Mouse (Mus musculus): ENCODE measurements around the gene Hip1. TPM values are rescaled to one million over a fixed set of nuclear protein-coding genes. Genes with fewer than 3 reads are reported as not detected.

The Hip1 gene
- 10 to 100 TPM; 40.7 to 43.9 TPM for total RNA-seq (2021)

DNA sequence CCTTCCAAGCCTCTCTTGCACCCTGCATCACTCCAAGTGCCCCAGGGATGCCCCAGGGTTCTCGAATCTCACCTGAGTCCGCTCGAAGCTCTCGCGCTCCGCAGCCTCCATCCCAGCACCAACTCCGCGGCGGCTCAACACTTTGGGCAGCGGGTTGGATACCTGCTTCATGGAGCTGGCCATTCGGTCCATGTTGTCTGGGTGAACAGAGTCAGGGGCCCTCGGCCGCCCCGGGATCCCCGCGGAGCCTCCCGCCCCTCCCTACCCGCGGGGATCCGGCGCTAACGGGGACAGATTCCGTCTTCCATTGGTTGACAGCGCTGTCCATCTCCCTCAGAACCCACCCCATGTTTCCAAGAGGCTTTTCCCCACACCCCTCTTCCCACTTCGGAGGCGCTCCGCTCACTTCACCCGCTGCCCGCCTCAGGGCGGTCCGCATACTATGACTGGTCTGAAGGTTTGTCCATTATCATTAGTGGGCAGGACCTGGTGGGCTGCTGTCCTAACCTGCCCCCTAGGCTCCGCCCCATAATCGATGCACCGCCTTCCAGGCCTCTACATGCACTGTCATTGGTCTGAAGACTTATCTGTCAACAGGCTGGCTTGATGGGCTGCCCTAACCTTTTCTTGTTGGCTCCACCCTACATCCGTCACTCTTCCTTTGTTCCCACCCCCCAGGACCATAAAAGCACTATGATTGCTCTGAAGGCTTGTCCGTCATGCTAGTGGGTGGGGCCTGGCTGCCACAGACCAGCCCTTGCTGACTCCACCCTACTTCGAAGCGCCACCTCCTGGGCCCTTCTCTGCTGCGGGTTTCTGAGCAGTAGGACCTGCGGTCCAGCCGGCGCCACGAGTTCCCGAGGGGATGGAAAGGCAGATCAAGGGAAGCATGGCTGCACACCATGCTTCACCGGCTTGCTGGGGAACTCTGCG is at the start of gene Hip1:
Gene Hip1, minus strand, starts transcription at position 256 of the 933 bp plus-strand sequence.
- peak; percentile 99 for DNase-seq

DNA sequence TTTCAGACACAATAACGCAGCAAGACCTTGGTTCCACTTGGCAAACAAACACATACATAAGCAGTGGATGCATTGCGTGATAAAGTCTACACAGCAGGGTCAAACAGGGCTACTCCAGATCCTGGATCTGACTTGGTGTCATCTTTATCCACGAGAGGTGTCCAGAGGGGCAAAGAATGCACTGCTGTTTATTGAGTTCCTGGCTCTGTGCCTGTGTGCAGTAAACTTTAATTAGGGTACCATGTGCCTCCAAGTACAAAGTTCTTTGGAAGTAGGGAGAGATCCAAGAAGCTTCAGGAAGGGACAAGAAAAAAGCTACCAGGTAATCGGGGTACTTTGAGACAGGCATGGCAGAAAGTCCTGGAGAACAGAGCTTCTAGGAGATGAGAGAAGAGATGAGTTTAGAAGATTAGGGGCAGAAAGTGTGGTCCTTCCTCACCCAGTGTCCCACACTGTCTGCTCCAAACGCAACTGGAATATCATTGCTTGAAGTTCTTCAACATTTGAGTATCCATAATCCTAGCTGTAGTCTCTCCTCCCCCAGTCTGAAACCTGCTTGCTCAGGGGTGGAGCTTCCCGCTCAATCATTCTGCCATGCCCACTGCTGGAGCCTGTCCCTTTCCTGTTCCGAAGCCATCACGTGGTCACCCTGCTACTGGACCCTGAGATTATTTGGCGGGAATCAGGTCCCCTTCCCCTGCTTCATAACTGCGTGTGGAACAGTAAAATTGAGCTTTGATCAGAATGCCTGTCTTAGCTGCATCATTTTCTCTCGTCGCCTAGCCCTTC is 45.3 kb upstream of the Hip1 start:
- DNase-seq = no peak

DNA sequence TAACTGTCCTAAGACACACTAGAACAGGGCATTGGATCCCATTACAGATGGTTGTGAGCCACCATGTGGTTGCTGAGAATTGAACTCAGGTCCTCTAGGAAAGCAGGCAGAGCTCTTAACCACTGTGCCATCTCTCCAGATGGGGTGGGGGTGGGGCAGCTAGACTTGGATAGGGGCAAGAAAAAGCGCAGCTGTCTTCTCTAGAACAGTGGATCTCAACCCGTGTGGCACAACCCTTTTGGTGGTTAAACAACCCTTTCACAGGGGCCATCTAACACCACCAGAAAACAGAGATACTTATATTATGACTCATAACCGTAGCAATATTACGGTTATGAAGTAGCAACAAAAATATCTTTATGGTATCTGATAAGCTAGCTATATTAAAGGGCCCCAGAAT is 42.8 kb upstream of the Hip1 start:
- DNase-seq = no peak

DNA sequence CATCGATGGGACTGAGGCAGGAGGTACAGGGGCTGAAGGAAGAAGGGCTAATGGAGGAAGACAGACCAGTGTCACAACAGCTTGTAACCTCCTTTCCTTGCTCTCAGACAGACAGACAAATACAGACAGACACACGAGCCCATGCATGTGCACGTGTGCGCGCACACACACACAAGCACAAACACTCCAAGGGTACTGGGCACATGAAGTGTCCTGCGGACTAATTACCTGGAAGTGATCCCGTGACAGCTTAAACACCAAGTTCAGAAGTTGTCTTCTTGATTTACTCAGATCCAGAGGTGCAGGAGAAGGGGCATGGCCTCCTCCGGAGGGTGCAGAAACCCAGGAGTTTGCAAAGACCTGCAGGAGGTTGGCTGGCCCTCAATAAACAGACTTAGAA is 40.8 kb upstream of the Hip1 start:
- DNase-seq = no peak

DNA sequence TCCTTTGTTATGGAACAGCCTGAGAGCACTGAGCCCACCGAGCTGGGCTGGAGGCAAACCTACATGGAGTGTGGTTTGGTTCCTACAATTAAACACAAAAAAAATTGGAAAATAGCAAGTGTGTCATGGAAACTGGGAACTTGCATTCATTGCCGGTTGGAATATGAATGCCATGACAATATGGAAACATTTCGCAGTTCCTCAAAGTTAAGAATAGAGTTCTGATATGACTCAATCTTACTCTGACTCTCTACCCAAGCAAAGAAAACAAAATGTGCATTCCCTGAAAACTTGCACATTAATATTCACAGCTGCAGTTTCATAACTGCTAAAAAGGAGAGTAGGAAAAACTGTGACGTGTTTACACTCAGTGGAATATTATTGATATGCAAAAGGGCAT is 37.4 kb upstream of the Hip1 start:
- DNase-seq = no peak

DNA sequence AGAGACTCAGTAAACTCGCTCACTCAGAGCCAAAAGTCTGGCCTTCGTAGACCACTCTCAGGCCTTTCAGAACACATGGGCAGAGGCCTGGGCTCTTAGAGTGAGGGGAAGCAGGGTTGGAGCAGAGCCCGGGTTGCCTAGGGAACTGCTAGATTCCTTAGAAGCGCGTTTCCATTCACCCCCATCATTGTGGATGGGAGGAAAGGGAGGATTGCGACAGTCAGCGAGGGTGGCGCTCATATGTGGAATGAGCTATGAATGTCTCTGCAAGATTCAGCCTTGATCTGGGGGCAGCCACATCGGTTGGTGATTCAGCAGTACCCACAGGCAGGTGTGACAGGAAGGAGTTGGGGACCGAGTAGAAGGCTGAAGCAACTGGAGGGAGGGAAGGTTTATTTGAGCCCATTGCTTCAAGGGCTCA is 34.4 kb upstream of the Hip1 start:
- DNase-seq = no peak

DNA sequence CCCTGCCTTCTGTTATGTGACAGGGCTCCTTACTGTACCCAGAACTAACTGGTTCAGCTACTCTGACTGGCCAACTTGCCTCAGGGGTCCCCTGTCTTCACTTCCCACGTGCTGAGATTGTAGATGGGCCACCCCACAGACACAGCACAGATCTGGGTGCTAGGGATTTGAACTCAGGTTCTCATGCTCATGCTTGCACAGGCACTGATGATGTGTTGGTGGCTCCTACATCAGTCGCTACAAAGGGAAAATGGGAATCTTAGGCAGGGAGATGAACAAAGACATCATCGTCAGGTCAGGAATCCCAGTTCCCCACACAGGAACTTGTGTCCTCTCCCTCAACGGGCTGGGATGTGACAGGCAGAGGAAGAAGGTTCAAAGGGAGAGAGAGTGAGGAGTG is 31.1 kb upstream of the Hip1 start:
- DNase-seq = no peak

DNA sequence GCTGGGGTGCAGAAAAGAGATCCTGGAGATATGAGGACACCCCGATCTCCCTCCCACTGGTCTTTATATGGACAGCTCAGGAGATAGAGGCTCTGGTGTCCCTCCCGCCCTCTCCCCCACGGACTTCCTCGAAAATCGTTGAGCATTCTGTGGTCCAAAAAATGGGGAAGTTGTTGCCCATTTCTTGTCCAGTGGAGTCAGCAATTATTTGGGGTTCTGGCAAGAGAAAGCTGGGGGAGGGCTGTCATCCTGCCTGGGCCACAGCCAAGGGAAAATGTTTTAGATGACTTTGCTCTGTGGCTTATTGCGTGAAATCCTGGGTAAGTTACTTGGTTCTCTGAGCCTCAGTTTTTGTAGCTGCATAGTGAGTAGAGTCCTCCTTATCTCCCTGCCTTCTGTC is 28.1 kb upstream of the Hip1 start, which contains the start of gene Ccl24:
Gene Ccl24, minus strand, starts transcription at position 44 of the 400 bp plus-strand sequence.
- DNase-seq = no peak

DNA sequence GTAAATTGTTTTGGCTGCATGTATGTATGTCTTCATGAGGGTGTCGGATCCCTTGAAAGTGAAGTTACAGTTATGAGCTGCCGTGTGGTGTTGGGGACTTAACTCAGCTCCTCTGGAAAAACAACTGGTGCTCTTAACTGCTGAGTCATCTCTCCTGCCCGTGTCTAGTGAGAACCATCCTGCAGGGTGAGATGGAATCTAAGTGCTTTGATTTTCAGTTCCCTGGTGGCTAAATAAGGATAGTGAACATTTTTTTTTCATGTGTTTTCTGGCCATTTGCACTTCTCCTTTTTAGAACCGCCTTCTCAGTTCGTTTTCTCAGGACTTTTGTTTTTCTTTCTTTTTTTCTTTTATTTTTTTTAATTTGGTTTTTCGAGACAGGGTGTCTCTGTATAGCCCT is 23.8 kb upstream of the Hip1 start:
- no peak for DNase-seq

DNA sequence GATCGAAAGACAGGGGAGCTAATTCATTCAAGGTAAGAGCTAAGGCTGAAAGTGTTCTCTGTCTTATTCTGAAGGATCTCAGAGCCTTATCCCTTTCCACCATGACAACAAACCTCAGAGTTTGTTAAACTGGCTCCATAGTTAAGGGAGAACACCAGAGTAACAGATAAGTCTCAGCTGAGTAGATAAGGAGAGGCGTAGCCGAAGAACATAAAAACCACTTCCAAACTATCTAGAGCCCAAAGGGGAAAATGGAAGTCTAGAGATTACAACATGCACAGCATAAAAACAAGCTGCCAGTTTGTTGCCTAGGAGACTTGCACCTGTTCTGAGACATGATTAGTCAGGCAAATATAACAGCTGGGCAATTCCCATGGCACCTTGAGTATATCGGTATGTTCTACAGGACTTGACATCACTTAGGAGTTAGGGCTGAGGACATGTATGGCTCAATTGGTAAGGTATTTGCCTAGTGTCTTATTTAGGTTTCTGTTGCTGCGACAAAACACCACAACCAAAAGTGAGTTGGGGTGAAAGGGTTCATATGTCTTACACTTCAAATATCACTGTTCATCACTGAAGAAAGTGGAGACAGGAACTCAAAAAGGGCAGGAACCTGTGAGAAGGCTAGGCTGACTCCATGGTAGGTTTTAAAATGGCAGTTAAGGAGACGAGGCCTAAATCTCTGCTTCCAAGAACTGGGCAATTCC is 22.8 kb upstream of the Hip1 start:
- no peak for DNase-seq

DNA sequence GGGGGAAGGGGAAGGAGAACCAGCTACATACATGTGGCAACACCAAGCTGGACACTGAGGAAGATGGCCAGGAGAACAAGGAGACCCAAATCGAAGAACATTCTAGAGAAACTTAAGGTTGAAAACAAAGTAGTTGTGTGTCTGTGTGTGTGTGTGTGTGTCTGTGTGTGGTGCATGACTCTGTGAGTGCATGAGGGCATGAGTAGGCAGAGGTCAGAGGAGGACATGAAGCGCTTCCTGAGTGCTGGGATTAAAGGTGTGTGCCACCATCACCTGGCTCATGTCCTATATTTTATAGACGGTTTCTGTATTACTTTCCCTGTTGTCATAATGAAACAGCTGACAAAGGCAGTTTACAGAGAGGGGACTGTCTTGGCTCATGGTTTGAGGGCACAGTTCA is 18.5 kb upstream of the Hip1 start, which contains the start of gene Ccl26:
Gene Ccl26, minus strand, starts transcription at position 101 of the 400 bp plus-strand sequence.
- no peak for DNase-seq

DNA sequence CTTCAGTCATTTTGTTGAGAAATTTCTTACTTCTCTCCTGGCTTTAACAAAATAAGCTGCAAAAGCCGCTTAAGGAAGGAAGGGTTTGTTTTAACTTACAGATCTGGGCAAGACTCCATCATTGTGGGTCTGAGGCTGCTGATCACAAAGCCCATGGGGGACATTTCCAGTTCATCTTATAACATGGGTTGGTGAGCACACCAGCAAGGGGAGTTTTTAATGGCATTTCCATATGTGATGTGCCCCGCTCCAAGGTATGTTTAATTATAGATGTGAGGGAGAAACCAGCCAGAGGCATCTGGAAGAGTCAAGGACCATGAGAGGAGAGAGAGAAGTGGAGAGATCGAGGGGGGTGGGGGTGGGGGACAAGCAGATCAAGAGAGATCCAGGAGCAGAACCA is 12.8 kb upstream of the Hip1 start:
- DNase-seq = no peak

DNA sequence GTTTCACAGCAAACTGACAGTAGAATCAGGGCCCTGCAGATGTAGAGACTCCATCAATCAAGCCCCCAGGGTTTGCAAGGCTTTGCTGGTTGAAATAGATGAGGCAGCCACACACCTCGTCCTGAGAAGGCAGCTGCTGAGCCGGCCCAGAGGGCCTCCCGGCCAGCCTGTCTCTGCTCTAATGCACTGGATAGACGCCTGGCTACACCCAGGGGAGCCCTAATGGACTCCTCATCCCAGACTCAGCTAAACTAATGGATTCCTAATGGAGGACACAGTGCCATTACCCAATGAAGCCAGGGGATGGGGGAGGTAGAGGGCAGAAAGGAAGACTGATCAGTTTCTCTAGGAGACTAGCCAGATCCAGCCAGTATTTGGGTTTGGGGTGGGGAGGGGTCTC is 12.1 kb upstream of the Hip1 start:
- DNase-seq = no peak

DNA sequence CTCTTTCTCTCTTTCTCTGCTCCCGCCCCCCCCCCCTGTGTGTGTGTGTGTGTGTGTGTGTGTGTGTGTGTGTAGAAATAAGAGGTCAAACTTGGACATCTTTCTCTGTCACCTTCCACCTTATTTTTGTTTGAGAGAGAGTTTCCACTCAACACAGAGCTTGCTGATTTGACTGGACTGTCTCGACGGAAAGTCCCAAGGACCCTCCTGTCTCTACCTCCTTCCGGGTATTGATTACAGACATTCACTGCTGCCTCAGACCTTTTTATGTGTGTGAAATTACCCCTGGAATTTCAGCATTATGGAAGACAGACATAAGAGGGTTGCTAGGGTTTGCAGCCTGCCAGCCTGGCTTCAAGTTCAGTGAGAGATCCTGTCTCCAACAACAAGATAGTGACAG is 11.3 kb upstream of the Hip1 start:
- no peak for DNase-seq

DNA sequence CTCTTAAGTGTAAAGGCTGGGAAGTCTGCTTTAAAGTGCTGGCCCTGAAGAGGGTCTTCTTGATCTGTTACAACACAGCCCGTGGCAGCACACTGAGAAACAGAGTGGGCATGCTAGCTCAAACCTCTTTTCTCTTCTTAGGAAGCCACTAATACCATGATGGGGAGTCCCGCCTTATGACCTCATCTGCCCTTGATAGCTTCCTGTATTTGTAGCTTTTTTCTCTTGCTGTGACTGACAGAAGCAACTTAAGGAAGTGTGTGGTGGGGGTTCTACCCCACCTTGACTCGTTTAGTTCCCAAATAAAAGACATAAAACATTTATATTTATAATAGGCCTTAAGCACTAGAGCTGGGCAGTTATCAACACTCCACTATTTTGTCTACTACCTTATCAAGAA is 6.7 kb upstream of the Hip1 start:
- DNase-seq = no peak

DNA sequence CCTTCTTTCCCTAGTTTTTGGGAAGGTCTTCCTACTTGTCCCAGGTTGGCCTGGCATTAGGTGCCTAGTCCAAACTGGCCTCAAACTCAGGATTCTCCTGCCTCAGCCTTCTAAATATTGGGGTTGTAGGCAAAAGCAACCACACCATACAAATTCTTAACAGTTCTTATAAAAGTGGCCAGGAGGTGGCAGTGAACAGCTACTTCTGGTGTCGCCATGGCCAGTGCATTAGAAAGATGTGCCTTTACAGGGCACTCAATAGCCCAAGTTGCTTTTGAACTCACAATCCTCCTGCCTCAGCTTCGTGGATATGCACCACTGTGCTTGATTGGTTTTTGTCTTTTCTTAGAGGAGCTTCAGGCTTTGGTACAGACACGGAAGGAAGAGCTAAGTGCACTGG is 6.0 kb upstream of the Hip1 start:
- peak; percentile 17 for DNase-seq

DNA sequence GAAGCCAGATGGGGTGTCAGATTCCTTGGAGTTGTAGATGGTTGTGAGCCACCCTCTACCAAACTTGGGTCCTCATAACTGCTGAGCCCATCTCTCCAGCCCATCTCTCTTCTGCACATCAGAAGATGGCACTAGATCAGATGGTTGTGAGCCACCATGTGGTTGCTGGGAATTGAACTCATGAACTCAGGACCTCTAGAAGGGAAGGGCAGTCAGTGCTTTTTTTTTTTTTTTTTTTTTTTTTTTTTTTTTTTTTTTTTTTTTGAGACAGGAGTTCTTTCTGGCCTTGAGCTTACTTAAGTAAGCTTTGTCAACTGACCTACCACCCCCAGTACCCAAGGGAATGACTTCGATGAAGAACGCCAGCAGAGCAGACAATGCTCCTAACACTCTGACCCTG is 3.1 kb upstream of the Hip1 start:
- no peak for DNase-seq

DNA sequence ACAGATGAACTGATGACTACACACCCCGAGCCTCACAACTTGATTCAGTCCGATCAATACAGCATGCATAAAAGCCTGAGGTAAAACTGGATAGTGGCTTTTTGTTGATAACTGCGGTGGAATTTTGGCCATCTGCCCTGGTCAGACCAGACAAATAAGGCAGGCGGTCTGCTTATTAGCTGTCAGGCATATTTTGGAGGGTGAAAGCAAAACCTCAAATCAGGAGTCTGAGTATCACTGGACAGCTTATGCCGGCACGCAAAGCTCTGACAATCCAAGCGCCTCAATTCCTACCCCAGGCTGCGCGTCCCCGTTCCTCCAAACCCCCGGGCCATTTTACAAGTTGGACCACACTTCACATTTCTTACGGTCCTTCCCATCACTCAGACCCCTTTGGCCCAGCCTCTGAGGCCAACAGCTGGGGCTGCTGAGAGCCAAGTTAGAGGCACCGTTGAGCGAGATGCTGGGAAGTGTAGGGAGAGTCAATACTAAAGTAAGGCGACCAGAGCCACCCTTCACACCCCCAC is 825 bp downstream of the Hip1 start:
- DNase-seq = peak; percentile 53

DNA sequence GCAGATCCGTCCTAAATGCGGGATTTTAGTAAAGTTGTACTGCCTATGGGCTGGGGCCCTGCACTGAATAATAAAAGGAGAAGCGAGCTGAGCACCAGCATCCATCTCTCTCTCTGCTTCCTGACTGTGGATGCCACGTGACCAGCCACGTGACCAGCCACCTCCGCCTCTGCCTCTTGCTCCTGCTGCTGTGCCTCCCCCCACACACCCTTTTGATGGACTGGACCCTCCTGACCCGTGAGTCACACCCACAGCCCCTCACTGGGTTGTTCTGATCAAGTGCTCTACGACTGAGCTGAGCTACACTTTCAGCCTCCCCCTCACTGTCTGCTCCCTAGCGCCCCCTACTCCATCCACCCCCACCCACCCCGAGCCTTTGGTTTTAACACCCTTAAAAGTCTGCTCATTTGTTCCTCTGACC is 7.1 kb downstream of the Hip1 start:
- DNase-seq = no peak

DNA sequence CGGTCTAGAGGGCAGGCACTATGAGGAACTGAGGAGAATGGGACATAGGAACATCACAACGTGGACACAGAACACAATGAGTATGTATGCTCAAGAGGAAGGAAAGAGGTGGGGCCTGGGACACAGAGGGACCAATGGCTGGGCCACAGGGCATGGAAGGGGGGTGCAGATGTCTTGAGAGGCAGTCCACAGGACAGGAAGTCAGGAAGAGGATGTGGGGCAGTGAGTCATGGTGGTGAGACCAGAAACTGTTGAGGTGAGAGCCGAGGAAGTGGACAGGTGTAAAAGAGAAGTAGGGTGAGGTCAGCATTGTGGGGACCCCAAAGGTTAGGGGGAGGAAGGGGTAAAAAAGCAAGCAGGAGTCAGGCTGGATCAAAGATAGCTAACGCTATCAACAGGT is 7.6 kb downstream of the Hip1 start:
- DNase-seq = peak; percentile 42

DNA sequence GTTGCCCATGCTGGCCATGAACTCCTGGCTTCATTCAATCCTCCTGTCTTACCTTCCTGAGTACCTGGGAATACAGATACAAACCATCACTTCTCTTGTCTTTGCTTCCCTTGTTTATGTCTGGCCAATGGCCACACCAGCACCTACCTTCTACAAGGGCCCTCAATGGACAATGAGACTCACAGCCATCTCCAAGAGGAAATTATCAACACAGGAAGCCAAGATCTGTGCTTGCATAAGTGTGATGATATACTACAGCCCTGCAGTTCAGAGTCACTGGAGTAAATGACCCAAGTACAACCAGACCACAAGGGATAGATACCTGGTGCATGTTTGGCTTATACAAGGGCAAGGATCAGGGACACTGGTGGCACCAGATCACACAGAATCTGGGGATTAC is 9.1 kb downstream of the Hip1 start:
- DNase-seq = no peak

DNA sequence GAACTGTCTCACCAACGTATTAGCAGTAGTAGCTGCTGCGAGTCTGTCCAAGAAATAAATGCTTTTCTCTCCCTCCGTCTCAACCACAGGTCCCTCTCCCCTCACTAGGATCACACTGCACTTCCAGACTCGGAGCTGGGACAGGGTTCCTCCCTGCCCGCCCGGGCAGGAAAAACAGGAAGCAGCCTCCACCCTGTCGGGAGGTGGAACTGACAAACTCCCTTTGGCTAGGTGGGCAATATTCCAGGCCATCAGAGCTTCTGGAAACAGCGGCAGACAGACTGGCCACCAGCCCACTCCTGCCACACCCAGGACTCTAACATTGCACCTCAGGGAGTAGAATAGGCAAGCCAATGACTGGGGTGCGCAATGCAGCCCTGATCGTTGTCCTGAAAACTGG is 11.5 kb downstream of the Hip1 start:
- DNase-seq = peak; percentile 75

Data from heart, postnatal 4 days (tissue).